Mouse (Mus musculus): ENCODE measurements around the gene Erc2.

The Erc2 gene

DNA sequence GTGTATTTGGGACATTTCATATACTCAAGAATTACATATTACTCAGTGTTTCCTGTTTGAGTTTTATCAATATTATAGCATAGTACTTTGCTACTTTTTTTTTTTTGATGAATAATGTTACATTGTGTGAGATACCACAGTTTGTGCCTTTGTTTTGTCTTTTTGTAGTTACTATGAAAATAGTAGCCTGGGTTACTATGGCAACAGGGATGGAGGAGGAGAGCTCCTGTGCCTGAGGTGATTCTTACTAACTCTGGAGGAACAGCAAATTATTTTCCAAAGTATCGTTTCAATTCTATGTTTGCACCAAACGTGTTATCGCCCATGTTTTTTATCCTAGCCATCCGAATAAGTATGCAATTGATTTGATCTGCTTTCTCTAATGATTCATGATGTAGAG lies 438.7 kb downstream of the Erc2 start:
- in situ Hi-C loops (cut with MboI, MseI): no loop called here

DNA sequence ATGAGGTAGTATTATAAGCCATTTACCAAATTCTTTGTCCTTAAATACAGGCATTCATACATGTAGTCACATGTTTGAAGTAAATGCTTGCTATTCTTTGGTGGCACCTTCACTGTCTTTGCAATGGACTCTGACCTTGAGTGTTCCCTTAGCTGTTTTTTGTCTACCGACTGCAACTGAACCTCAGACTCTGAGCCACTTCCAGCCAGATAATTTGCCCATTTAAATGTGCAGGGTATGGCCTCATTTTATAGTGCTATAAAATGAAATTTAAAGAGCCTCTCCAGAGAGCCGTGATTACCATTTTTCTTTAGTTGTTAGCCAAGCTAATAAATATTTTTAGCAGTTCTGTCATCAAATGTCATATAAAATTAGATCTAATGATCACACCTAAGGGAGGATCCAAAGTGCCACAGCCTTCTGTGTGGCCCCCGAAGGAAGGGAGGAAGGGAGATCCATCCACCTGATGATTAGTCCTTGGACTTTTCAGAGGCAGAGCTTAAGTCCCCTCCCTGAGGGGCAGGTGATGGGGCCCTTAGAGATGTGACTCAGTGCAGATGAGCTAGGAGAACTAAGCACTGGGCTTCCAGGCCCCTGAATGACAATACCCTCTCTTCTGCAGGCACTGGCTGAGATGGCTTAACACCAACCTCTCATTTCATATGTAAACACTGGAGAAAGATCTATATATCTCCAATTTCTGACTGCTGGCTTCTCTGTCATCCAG lies 439.6 kb downstream of the Erc2 start:
- in situ Hi-C loops (cut with MboI, MseI): no loop called here

DNA sequence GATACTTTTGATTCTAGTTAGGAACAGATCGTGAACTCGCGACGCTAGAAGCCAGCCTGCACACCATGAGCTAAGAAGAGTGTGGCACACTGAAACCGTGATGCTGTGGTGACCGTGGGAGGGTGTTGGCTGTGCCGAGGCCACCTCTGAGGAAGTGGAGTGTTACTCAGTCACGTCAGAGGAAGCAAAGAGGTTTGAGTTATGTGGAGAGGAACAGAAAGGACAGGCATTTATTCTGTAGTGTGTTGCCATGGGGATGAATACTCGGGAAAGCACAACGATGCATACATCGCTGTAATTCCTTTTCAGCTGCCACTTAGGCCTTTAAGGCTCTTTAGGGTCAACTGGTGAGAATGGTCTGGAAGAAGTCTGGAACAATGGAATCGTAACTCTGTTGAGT lies 445.8 kb downstream of the Erc2 start:
- in situ Hi-C loops (cut with MboI, MseI): no loop called here

DNA sequence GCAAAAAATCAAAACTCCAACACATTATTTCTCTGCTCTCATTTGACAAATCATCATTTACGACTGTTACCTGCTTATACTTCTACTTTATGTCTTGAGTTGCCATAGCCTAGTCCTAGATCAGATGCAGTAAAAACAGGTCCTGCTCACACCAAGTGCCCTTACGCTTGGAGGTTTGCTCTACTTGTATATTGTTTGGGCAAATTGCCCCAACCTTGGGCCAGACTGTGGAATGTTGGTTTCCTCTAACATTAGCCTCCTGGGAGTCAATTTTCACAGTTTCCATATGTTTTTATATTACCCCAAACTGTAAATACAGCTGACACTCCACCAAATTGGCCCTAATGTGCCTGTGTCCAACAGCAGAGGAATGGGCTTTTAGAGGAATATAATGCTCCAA lies 447.6 kb downstream of the Erc2 start:
- in situ Hi-C loops (cut with MboI, MseI): no loop called here

DNA sequence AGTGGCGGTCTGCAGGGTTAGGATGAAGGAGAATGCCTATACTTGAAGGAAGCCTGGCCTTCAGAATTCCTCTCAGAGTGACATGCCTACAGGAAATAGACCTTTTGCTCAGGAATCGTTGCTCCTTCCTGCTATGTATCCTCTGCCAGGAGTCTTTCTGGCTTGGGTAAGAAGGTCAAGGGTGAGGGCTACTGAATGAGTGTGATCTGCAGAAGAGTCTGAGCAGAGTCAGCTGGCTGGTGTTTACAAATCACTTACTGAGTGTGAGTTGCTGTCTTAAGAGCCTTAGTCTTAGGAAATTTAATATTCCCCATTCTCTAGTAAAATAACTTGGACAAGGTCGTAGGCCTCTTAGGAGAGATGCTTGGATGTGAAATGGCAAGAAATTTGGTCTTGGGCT lies 450.3 kb downstream of the Erc2 start:
- in situ Hi-C loops (cut with MboI, MseI): no loop called here

DNA sequence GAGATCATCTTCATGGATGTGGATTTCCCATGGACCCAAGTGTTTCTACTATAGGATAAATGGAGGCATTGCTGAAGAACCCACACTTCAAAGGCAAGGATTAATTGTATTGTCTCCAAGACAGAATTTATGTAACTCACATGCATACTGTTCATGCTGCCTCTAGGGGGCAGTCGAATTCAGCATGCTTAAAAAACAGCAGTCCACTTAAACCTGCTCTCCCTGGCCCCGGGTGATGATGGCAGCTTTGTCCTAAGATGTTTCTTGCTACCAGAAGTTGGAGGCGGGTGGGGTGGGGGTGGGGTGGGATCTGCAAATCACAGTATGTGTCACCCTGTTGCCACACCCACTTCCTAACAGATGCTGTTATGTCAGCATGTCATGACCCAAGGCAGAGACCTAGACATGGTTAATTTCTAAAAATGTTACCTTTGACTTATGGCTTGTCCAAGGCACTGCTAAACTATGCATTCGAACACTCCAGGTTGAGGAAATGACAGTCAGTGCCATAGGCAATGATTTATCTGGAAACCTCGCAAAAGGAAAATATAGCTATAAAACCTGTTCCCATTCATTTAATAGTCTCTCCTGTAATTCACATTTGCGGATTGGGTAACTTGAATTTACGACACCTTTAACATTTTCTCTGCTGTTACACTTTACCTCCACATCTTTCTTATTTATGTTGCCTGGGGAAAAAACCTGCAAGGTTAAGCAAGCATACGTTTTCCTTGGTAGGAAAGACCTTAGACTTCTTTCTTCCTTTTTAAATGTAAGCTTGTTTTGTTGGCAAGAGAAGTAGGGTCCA lies 467.6 kb downstream of the Erc2 start:
- in situ Hi-C loops (cut with MboI, MseI): no loop called here

DNA sequence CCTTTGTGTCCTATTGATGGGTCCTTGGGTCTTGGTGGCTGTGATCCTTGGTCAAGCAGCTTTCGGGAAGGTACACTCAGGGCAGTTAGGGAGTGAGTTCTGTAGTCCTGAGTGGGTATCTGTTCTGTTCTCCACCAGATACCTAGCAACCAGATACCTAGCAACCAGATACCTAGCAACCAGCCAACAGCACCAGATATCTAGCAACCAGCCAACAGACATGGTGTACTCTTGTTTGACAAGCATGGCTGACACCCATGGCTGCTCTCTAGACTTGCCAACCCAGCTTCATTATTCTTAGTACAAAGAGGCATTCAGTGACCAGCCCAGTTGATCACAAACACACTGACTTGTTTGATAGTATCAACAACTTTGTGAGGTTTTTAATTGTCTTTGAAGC lies 469.1 kb downstream of the Erc2 start:
- in situ Hi-C loops (cut with MboI, MseI): no loop called here

DNA sequence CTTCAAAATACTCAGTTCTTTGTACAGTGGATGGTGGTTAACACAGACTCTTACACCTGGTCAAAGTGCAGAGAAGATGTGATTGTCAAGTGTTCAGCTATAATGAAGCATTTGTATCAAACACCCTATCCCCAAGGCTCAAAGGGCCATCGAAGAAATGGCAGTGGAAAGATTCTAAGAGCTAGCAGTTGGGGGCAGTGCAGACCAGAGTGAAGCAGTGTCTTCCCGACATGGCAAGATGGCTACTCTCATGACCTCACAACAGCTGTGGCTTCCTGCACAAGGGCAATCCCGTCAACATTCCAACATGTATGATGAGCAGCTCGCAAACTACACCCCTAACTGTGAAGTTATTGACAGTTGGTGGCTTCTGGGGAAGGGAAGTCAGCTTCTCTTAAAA lies 471.0 kb downstream of the Erc2 start:
- in situ Hi-C loops (cut with MboI, MseI): no loop called here

DNA sequence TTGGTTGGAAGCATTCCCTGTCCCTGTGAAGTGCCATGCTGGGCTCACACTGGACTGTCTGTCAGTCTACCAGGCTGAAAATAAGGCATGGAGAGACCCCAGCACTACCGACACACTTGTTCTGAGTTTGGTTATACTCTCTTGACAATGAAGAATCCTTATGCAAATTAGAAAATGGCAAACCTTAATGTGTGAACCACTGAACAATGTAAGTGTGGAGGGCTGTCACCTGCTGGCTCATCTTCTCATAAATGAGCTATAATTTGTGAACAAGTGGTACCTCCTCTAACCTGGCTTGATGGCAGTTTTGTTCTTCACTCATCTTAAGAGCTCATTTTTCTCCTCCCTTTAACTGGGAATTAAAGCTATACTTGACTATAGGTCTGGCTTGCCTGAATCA lies 471.7 kb downstream of the Erc2 start:
- in situ Hi-C loops (cut with MboI, MseI): no loop called here

DNA sequence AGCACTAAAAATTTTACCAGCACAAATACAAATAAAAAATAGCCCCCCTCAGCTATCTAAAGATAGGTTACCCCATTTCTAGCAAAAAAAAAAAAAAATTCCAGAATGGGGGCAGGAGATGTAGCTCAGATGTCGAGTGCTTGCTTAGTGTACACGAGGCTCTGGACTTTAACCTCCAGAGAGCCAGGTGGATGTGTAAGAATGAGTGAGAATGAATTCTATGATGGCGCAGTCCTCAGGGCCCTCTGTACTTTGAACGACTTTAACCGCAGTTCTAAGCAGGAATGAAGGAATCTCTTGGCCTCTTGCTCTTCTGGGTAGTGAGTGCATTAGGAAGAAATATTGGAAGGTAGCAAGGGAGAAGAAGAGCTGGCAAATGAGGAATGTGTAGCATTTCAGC lies 476.9 kb downstream of the Erc2 start:
- in situ Hi-C loops (cut with MboI, MseI): no loop called here

DNA sequence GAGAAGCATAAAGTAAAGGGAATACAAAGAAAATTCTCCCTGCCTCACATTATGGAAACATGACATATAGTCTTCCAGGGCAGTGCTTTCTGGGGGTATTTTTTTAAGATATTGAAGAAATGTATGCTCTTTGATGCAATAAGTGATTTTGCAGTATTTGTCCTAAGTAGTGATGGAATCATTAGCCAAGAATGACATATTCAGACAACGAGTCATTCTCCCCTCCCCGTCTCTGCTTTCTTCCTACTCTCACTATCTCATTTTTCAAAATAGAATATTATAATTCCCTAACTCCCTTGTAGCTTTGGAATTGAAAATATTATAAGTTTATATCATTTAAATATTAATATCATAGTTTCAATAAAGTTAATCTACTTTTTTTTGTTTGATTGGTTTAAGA lies 490.9 kb downstream of the Erc2 start:
- in situ Hi-C loops (cut with MboI, MseI): no loop called here

DNA sequence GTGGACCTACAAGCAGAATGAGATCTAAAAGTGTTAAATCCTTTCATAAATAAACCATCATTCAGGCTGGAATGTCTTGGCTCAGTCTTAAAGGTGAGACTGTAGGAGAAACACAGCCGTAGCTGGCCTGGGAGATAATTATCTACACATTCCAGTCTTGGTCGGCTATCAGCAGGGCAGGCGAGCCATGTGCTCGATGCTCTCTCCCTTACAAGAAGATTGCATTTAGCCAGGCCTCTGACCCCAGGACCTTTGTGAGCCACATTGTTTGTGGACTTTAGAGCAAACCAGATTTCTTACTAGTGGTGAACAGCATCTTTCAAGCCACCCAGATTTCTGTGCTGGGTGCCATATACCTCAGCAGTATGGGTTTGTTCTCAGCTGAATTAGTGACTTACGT lies 498.6 kb downstream of the Erc2 start:
- in situ Hi-C loops (cut with MboI, MseI): no loop called here

DNA sequence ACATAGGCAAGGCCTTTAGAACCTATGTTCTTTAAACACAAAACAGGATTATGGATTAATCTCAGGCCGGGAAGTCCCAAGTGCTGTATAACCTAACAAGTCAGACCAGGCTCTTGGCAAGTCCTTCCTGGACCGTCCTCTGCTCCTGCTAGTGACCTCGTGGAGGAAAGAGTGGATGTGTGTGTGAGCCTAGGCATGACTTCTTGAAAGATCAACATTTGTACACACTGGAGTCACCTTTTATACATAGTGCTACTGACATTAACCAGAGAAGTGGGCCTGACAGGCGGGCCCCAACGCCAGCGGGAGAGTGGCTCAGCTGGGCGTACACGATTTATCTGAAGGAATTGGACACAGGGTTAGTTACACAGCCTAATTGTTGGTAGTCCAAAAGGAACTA lies 504.6 kb downstream of the Erc2 start:
- in situ Hi-C loops (cut with MboI, MseI): no loop called here

DNA sequence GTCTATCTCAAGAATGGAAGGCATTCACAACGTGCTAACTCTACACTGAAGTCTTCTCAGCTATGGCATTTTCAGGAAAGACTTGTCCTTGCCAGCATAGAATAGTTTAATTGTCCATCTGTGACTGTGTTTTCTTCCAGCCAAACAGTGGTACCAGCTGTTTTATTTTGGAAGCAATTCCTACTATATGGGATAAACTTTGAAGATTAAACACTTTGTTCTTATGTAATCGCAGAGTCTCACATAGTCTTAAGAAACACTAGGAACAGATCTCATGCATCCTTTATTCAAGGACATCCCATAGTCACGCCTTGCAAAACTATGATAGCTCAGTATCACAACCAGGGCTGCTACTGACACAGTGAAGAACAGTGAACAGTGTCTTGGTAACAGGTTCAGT lies 506.8 kb downstream of the Erc2 start:
- in situ Hi-C loops (cut with MboI, MseI): no loop called here

DNA sequence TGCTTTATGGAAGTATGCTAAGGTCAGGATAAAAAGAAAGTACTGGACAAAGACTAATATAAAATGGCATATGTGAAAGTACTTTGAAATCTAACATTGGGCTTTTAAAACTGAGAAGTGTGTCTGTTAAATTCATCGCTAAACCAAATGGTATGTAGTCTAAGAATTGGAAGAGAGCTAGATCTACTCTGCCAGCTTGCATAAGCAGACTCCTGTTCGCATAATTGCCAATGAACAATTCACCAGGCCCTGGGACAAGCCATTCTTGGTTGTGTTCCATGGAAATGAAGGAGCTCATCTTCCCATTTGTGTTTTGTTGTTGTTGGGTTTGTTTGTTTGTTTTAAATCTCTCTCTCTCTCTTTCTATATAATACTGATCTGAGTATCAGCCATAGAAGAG lies 521.8 kb downstream of the Erc2 start:
- in situ Hi-C loops (cut with MboI, MseI): no loop called here

DNA sequence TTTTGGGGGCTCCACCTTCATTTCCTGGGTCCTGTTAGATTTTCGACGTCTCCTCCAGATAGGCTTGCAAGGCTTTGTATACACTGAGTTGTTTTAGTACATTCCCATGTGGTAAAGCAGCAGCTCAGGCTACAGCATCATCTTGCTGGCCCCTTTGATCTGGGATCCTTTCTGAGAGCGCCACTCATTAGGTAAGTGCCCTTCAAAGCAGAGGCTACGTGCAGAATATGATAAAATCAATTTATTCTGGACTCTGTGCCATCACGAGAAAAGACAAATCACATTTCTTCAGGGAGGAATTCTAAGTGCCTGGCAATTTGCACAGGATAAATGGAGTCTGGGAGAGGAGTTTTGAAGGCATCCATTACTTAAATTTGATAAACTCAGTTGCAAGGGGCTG lies 525.0 kb downstream of the Erc2 start:
- in situ Hi-C loops (cut with MboI, MseI): no loop called here

DNA sequence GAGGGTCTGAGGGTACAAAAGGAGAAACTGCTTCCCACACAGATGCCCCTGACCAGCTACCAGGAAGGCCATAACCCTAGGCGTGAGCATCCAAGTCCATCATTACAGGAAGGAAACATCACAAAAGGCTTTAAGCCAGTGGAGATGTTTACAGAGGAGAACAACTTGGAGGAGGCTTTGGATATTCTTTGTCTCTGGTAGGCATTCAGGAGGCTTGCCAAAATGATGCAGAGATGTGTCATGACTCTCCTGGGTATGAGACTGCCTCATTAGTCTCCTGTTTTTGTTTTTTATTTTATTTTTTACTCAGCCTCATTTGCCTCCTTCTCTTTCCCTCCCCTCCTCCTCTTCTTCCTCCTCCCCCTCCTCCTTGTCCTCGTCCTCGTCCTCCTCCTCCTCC lies 528.7 kb downstream of the Erc2 start:
- in situ Hi-C loops (cut with MboI, MseI): no loop called here

DNA sequence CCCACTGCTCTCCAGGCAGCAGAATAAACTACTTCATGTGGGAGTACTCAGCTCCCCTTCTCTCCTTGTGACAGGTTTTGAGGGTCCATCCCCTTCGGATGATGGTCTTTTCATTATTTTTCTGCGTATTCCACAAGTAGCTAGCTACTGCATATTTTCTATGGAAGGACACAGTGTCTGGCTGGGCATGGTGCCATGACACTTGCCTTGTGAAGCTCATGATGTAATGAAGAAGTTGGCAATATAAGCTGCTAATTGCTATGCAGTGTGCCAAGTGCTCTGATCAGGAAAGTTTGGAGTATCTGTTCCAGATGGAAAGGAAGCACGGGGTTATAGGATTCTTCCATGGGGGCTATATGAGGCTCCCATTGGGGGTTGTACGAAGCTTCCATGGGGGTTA lies 533.5 kb downstream of the Erc2 start:
- in situ Hi-C loops (cut with MboI, MseI): no loop called here

DNA sequence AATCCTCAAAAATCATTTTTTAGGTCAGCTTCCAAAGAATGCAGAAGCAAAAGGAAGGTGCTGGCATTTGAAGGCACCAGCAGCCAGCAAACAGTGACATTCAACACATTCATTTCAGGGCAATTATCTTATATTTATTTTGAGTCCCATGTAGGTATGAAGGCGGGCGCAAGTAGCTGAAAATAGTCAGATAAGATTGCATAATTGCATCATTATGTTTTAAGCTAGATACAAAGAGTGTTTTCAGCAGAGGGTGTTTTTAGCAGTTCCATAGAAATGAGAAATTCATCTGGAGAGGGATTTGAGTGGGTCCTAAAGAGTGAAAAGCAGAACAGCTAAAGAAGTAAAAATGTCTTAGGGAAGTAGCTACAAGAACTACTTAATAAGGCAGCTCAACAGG lies 538.6 kb downstream of the Erc2 start:
- in situ Hi-C loops (cut with MboI, MseI): no loop called here

DNA sequence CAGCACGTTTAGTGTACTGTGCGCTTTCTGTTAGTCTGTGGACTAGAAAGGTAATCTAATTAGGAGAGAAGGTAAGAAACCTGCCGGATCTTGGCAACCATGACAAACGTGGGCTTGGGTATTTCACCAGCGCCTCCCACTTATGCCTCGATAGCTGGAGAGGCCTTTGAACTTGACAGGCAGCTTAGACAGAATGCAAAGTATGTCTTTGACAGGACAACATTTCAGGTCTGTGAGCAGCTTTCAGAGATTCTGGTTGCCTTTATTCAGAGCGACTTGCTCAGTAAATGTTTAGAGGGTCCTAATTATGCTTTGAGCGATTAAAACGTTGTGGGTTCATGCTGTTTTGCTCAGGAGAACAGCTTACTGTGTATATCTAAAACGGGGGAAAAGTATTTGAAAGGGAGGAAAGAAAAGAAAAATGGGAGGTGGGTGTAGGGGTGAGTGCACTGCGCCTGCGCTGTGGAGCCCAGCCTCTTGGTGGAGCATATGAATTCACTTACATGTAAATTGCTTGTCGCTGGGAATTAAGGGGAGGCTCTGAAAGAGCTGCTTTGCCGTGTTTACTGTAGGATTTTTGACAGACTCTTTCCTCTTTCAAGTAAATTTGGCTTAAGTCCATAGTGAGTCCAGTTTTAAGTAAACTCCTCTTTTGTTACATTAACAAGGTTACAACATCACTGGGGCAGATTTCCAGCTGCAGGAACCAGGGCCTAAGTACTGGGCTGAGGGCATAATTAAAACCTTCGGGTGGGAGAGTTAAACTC lies 542.6 kb downstream of the Erc2 start:
- in situ Hi-C loops (cut with MboI, MseI): no loop called here

DNA sequence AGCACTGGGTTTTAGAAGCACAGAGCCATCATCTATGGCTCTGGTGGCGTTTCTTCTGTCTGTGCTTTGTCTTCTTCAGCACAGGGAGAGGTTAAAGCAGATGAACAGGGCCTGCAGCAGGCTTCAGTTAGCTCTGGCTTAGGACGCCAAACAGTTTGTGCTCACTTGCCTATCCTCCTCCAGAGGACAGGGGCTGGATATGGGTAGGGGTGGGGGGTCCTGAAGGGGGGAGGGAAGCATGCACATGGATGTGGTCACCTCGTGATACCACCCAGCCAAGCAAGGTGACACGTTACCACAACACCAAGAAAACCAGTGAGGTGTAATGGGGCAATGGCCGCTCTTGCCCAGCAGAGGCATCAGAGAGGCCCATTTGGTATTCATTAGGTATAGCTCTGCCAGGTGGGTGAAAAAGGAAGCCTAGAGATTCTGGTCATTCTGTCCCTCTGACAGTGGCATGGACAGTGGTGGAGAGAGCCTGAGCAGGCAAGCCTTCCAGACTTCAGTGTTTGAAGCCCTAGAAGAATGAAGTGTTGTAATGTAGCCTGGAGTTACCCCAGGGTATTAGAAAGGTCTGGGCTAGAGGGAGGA lies 543.5 kb downstream of the Erc2 start:
- in situ Hi-C loops (cut with MboI, MseI): no loop called here

DNA sequence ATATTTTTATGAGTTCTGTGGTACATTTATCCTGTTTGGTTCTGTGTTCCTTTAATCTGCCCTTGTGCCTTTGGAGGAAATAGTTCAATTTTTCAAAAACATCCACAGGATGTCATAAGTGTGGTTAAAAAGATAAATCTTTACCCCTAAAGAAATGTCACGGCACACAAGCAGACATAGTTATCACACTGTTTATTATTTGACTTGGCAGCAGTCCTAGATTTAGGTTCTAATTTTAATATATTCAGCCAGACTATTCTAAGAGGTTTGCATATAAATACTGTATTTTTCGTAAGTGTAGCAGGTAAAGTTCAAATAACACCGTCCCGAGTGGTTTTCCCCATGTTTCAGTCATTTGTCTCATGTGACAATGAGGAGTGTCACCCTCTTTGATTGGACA lies 548.5 kb downstream of the Erc2 start:
- in situ Hi-C loops (cut with MboI, MseI): no loop called here
